Mouse (Mus musculus) heart, adult 2 months (tissue): ENCODE results near the gene Hyal3. TPM values are rescaled to one million over a fixed set of nuclear protein-coding genes. Genes with fewer than 3 reads are reported as not detected.

Source experiments
- DNase-seq, 2 experiments: peaks; one replicate each; pipeline ENCODE4 v3.0.0; 2021
- H3K27ac ChIP-seq: fragments of 200-600 bp; 2 replicates; pipeline ENCODE4 v1.8.1; 2022
- H3K27me3 ChIP-seq: fragments of 200-500 bp; 2 replicates; pipeline ENCODE4 v1.6.1; 2012; ENCODE audit warnings: mild to moderate bottlenecking, low read length, inconsistent platforms, mixed read lengths; ENCODE audit not compliant: control insufficient read depth, insufficient read depth
- H3K36me3 ChIP-seq: fragments of 200-500 bp; 2 replicates; pipeline ENCODE4 v1.6.1; 2012; ENCODE audit warnings: low read length, inconsistent platforms; ENCODE audit not compliant: control insufficient read depth, insufficient read depth
- H3K4me1 ChIP-seq: fragments of 200-500 bp; 2 replicates; pipeline ENCODE4 v1.6.1; 2011; ENCODE audit warnings: low read length; ENCODE audit not compliant: control insufficient read depth, insufficient read depth
- H3K4me3 ChIP-seq: fragments of 200-600 bp; 2 replicates; pipeline ENCODE4 v1.8.1; 2022
- H3K79me2 ChIP-seq: fragments of 200-500 bp; replicated peaks from 2 replicates; pipeline ENCODE4 v1.6.1; 2012; ENCODE audit warnings: mild to moderate bottlenecking, inconsistent platforms, low read length, moderate library complexity, mixed read lengths; ENCODE audit not compliant: control insufficient read depth, insufficient read depth
- H3K9ac ChIP-seq: fragments of 200-500 bp; 2 replicates; pipeline ENCODE4 v1.6.1; 2012; ENCODE audit warnings: low read depth, mild to moderate bottlenecking, control low read depth, inconsistent platforms, low read length, mixed read lengths
- CTCF ChIP-seq: fragments of 200-600 bp; IDR thresholded peaks from 2 replicates; pipeline ENCODE4 v1.8.1; 2022; ENCODE audit warnings: antibody characterized with exemption, mild to moderate bottlenecking, moderate library complexity
- EP300 ChIP-seq: fragments of 200-500 bp; IDR thresholded peaks from 2 replicates; pipeline ENCODE4 v1.6.1; 2011; ENCODE audit warnings: low read depth, low read length, control low read depth; ENCODE audit not compliant: insufficient read depth
- POLR2A ChIP-seq: fragments of 200-500 bp; IDR thresholded peaks from 2 replicates; pipeline ENCODE4 v1.6.1; 2011; ENCODE audit warnings: mild to moderate bottlenecking, low read depth, low read length, control low read depth; ENCODE audit not compliant: insufficient read depth
- WGBS: fragments of 180-500 bp; shearing (Covaris S2); methylation state at CpG from one replicate; pipeline ENCODE4 v1.1.7; 2018; 5-methylcytosine and 5-hydroxymethylcytosine counted together
- intact Hi-C: fragments of 180-260 bp; cut with DNase I; formaldehyde crosslinking; loops from one replicate; pipeline ENCODE4 v1.15.1; 2025
- polyA plus RNA-seq: library from polyadenylated mRNA; depleted of rRNA; stranded (reverse); fragments of >200 nt; gene quantifications from 2 replicates; pipeline ENCODE4 v1.2.3, GENCODE M21; 2012
- total RNA-seq, 2 experiments: library from RNA; stranded (reverse); gene quantifications; 2 replicates each; pipeline ENCODE4 v1.2.3; 2021

Hyal3 gene
- total and polyA plus RNA-seq, 3 experiments = 0.29 to 0.34 (median 0.31) TPM

DNA sequence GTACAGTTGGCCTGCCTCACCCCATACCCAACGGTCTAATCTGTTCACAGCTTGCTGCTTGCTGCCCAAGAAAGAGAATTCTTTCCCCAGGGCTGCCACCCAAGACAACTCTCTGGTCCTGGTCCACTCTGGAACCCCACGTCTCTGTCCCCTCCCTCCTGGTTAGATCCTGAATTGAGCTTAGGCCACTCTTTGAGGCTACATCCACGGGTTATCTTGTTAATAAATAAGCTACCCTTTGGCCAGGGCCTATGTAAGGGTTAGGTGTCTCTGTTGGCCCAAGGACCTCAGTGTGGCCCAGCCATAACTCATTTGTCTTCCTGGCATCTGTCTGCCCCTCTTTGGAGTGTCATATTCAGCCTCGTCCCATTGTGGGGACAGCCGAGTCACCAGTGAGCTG lies 17.8 kb downstream of the Hyal3 start:
- no peak for TF ChIP-seq POLR2A
- TF ChIP-seq EP300 = no peak
- TF ChIP-seq CTCF = no peak
- H3K4me3 ChIP-seq = no peak overlapping the region
- no peak overlapping the region for H3K9ac ChIP-seq
- H3K27me3 ChIP-seq = no peaks in the 10 kb centered on the region
- intact Hi-C loops = no loop called here
- WGBS = 78% methylated on average over 5 of the region's 5 CpGs
- H3K79me2 ChIP-seq = no peaks in the 10 kb centered on the region
- DNase-seq = no peak
- no peak overlapping the region for H3K27ac ChIP-seq
- peaks cover 12% of the 10 kb centered on the region for H3K4me1 ChIP-seq
- no peaks in the 10 kb centered on the region for H3K36me3 ChIP-seq

DNA sequence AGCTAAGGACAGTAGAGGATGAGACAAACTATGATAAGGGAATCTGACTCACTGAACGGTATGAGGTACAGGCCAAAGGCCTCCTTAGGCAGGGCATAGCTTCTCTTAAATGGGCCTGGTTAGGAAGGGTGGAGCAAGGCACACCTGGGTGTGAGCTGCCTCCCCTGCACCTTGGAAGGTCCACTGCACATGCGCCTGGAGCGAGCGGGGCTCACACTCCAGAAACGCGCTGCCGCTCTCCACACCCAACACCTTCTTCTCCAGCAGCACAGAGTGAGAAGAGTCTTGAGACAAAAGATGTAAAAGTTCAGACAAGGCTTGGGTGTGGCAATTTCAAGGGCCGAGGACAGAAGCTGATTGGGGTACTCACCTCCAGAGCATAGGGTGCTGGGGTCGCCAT lies 18.8 kb downstream of the Hyal3 start:
- WGBS = 88% methylated on average over 9 of the region's 9 CpGs
- TF ChIP-seq POLR2A = no peak
- no peak for TF ChIP-seq CTCF
- TF ChIP-seq EP300 = no peak
- intact Hi-C loops = no loop called here
- DNase-seq = no peak
- H3K27ac ChIP-seq = no peak overlapping the region
- no peaks in the 10 kb centered on the region for H3K79me2 ChIP-seq
- no peak overlapping the region for H3K9ac ChIP-seq
- H3K36me3 ChIP-seq = no peaks in the 10 kb centered on the region
- H3K4me1 ChIP-seq = peaks cover 10% of the 10 kb centered on the region
- H3K27me3 ChIP-seq = no peaks in the 10 kb centered on the region
- H3K4me3 ChIP-seq = no peak overlapping the region

DNA sequence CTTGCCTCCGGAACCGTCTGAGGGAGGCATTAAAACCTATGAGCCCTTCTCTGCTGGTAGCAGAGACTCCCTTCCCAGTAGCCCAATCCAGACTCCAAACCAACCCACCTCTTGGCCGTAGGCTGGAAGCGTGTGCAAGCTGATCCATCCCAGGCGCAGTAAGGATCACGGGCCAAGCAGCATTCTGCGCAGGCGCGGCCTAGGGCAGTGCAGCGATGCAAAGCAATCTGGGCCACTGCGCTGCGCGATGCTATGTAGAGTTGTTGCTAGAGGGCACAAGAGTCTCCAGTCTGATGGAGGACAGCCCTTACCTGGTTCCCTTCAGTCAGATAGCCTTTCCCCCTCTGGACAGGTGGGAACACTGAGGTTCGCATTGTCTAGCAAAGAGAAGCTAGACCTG lies 19.2 kb downstream of the Hyal3 start:
- H3K4me3 ChIP-seq = no peak overlapping the region

DNA sequence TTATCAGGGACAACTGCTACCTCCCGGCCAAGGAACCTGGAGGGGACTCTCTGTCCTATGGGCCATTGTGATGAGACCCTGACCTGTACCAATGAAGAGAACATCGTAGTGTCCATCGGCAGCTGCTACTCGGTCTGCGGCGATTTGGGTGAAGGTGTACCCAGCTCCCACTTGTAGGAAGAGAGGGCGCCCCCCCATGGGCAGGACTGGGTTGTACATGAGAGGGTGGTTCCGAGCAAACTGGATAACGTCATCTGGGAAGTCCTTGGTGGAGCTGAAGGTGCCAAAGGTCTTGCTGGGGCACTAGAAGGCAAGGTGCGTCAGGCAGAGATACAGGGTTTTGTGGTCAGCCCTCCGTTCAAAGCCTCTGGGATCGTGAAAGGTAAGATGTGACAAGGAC lies 20.1 kb downstream of the Hyal3 start:
- Histone ChIP-seq H3K27me3 (no peaks in the 10 kb centered on the region), H3K4me1 (peaks cover 10% of the 10 kb centered on the region), H3K9ac (no peak overlapping the region), H3K4me3 (no peak overlapping the region), H3K36me3 (no peaks in the 10 kb centered on the region), H3K79me2 (no peaks in the 10 kb centered on the region), H3K27ac (no peak overlapping the region)
- WGBS = 76% methylated on average over 12 of the region's 12 CpGs
- DNase-seq = no peak
- TF ChIP-seq CTCF (peak; percentile 40), EP300 (no peak), POLR2A (no peak)
- intact Hi-C loops = loop anchor here (5.0 kb wide), 1 partner anchor 137 kb away; no protein-coding TSS in a partner anchor

More for the DNA sequence above, 19.2 kb downstream of the Hyal3 start:
- Histone ChIP-seq H3K79me2 (no peaks in the 10 kb centered on the region), H3K4me1 (peaks cover 10% of the 10 kb centered on the region), H3K9ac (no peak overlapping the region), H3K36me3 (no peaks in the 10 kb centered on the region), H3K27me3 (no peaks in the 10 kb centered on the region), H3K27ac (no peak overlapping the region)
- DNase-seq = no peak
- intact Hi-C loops = loop anchor here (5.0 kb wide), 1 partner anchor 137 kb away; no protein-coding TSS in a partner anchor
- 77% methylated on average over 14 of the region's 14 CpGs for WGBS
- TF ChIP-seq EP300 = no peak
- TF ChIP-seq POLR2A = no peak
- TF ChIP-seq CTCF = no peak

DNA sequence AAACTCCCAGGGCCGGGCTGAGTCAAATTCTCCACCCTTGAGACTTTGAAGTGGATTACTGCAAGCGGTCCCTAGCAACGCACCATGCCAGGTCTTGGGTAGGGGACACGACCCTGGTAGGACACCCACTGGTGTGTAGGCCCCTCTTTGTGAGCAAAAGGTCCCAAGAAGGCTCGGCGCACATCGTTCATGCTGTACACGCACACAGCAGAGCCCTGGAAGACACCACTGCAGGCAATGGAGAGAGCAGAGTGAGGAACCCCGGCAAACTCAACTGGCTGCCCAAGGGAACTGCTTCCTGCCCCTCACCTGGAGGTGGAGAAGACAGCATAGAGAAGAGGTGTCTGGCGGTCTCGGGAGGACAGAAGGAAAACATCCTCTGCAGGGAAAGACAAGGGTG lies 20.7 kb downstream of the Hyal3 start:
- no peak for TF ChIP-seq CTCF
- no peak for TF ChIP-seq POLR2A
- no peak for TF ChIP-seq EP300
- H3K4me3 ChIP-seq = no peak overlapping the region
- WGBS = 82% methylated on average over 11 of the region's 11 CpGs
- no peaks in the 10 kb centered on the region for H3K27me3 ChIP-seq
- no peak overlapping the region for H3K27ac ChIP-seq
- intact Hi-C loops = loop anchor here (5.0 kb wide), 1 partner anchor 136 kb away; no protein-coding TSS in a partner anchor
- no peaks in the 10 kb centered on the region for H3K36me3 ChIP-seq
- H3K4me1 ChIP-seq = peaks cover 10% of the 10 kb centered on the region
- H3K9ac ChIP-seq = no peak overlapping the region
- H3K79me2 ChIP-seq = no peaks in the 10 kb centered on the region
- DNase-seq = no peak

DNA sequence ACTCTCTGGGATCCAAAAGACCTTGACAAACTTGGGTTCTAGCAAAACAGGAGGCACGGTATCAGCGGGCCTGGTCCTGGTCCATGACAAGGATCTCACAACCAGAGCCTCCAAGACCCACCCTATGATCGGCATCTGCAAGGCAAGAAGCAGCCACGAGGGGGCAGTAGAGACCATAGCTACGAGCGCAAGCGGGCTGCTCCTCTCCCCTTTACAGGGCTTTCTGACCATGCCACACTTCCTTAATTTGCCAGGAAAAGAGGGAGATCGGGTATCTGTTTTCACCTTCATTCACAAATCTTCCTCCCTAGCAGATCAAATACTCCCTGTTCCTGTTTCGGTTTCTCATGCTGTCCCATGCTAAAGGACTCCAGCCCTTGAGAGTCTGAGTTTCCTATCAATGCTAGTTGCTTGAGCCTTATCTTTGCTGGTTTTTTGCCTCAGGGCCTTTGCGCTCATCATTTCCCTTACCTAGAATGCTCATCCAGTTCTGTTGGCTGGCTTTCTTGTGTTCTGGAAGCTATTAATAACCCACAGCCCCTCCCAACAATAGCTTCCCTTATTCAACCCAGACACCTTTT lies 21.5 kb downstream of the Hyal3 start:
- H3K79me2 ChIP-seq = no peaks in the 10 kb centered on the region
- H3K36me3 ChIP-seq = no peaks in the 10 kb centered on the region
- intact Hi-C loops = loop anchor here (1.0 to 5.0 kb wide), 3 partner anchors 42 to 135 kb away; no protein-coding TSS in a partner anchor
- 4% methylated on average over 10 of the region's 10 CpGs for WGBS
- TF ChIP-seq CTCF (peak; percentile 100; the same call in 1 of the 2 replicates), POLR2A (no peak), EP300 (peak; percentile 98)
- peak; percentile 89 to 96 for DNase-seq
- peaks cover 8% of the 10 kb centered on the region for H3K4me1 ChIP-seq
- H3K9ac ChIP-seq = 0 out of 2 replicates have a peak overlapping the region, but pooled peaks have one; percentile 17
- H3K27ac ChIP-seq = peak overlapping the region; percentile 12; the same call in 1 of the 2 replicates
- H3K4me3 ChIP-seq = 0 out of 2 replicates have a peak overlapping the region, but pooled peaks have one; percentile 20
- H3K27me3 ChIP-seq = no peaks in the 10 kb centered on the region
